Mouse (Mus musculus) heart, postnatal 25 days (tissue): ENCODE measurements around the gene Abhd18. TPM values are rescaled to one million over a fixed set of nuclear protein-coding genes. Genes with fewer than 3 reads are reported as not detected.
"Not testable (repeated sequence)": the region's sequence is repeated elsewhere in the genome, so short reads cannot be mapped to it uniquely, and the experiment has no call there.

Experiments
- DNase-seq: peaks from one replicate; pipeline ENCODE4 v3.0.0; 2022; ENCODE audit warnings: low spot score
- intact Hi-C: fragments of 180-260 bp; cut with DNase I; formaldehyde crosslinking; loops from one replicate; pipeline ENCODE4 v1.15.1; 2025
- total RNA-seq, 2 experiments: library from RNA; stranded (reverse); gene quantifications; 2 replicates each; pipeline ENCODE4 v1.2.3; 2021

Gene Abhd18
- total RNA-seq: 10 to 100 TPM; 93.0 to 98.8 TPM

DNA sequence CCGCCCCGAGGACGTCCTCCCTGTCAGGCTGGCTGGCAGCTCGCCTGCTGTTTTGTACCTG, at the start of gene Abhd18:
Abhd18 (plus strand) TSS at position 14 of the 61 bp plus-strand sequence.
- DNase-seq, intact Hi-C loops: not testable (repeated sequence)

DNA sequence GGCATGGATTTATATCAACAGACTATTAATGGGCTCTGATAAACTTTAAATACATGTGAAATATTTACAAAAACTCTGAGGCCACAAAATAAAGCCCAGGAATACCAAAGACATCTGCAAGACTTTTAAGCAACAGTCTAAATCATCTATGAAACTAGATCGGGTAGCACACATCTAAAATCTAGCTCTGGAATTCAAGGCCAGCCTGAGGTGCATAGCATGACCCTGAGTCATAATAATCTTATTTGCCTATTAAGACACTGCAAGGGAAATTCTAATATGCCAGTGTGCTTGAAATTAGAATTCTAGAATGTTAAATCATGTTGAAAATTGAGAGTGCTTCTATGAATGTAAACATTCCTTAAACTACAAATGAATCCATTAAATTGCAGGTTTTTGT, 48.7 kb upstream of the Abhd18 start:
- intact Hi-C loops: loop anchor here (5.0 kb wide), 1 partner anchor 51 kb away; no protein-coding TSS in a partner anchor
- DNase-seq: no peak

DNA sequence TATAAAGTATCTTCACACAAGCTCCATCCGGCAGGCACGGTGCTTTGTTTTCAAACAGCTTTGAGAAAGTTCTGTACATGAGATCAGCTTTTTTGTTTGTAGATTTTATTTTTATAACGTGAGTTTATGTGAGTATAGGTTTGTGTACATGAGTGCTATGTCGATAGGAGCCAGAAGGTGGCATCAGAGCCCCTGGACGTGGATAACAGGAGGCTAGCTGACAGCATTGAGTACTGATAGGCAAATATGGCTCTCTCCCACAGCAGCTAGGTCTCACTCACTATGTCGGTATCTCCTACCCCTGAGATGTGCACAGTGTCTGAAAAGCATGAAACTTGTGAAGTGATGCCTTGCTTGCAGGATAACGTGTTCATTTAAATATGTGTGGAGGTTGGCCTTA, 48.3 kb upstream of the Abhd18 start:
- DNase-seq: no peak
- intact Hi-C loops: loop anchor here (5.0 kb wide), 1 partner anchor 51 kb away; no protein-coding TSS in a partner anchor

DNA sequence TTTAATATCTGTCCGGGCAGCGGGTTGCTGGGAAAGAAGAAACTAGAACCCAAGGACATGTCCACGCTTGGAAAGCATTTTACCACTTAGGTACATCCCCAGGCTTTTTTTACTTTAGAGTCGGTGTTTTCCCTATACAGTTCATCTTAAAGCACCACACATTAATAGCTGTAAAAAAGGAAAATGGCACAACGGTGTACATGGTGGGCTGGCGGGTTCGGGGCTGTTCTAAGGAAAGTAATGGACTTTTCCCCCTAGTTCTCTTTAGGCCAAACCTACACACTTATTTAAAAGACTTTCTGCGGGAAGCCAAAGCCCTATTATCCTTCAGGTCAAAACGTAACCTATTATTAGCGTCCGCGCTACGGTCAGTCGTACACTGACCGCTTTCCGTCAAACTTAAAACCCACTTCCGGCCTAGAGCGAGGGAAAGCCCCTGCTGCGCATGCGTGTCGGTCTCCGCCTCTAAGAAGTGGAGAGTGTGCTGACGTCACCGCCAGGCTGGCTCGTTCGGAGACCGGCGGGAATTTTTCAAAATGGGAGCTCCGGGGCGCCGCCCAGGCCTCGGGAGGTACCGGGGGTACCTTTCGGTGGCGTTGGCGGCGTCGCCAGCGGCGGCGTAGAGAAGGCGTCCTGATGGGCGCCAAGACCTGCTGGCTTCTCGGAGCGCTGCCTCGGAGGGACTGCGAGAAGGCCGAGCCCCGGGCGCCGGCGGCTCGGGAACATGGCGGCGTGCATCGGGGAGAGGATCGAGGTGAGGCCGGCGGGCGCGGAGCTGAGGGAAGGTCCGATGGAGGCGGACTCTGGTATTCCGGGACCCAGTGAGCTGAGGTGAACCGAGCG, 47.0 kb upstream of the Abhd18 start, which contains the start of gene Plk4:
Plk4 (plus strand) TSS at position 490 of the 843 bp plus-strand sequence.
- intact Hi-C loops: loop anchor here (5.0 kb wide), 1 partner anchor 52 kb away; no protein-coding TSS in a partner anchor

DNA sequence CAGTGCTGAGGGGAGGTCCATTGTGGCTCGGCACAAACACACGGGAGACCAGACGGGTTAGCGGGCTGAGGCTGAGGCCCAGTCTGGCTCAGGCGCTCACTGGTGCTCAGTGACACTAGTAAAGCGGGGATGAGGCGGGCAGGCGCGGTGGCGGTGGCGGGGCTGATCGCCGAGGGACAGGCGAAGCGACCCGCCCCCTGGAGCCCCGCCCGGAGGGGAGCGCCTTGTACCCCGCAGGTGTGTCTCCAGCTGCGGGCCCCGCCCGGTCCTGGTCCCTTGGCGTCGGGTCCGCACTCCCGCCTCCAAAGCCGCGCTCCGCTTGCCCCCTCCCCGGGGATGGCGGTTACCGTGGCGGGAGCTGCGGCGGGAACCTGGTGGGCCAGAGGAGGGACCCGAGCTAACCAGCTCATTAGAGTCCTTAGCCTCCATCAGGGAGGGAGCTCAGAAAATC, 46.4 kb upstream of the Abhd18 start:
- peak; percentile 1 for DNase-seq

More for the DNA sequence above, 47.0 kb upstream of the Abhd18 start, which contains the start of gene Plk4:
- peak; percentile 90 for DNase-seq

DNA sequence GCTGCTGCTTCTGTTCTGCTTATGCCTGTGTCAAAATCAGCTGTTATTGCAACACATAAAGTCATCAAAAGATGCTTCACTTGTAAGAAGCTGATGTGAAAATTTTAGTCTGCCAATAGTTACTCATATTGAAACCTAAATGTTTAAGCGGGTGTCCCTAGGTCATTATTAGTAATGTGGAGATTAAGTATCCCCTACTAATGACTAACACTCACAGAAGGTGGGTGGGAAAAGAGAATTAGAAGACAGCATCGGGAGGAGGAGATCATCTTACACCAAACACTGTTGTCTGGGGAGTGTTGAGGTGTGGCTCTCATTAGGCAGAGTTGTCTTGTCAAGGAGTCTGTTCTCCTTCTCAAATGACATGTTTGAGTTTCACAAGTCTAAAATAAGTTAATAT, 39.9 kb upstream of the Abhd18 start:
- intact Hi-C loops: no loop called here
- DNase-seq: no peak

More for the DNA sequence above, 46.4 kb upstream of the Abhd18 start:
- intact Hi-C loops: no loop called here

DNA sequence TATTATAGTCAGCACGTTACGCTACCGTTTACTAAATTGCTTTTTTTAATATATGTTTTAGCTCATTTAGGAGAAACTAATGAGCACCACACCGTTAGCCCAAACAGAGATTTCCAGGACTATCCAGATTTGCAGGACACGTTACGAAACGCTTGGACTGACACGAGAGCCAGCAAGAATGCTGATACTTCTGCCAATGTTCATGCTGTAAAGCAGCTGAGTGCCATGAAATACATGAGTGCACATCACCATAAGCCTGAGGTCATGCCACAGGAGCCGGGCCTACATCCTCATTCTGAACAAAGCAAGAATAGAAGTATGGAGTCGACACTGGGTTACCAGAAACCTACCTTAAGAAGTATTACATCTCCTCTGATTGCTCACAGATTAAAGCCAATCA, 38.1 kb upstream of the Abhd18 start:
- DNase-seq: no peak
- intact Hi-C loops: no loop called here

DNA sequence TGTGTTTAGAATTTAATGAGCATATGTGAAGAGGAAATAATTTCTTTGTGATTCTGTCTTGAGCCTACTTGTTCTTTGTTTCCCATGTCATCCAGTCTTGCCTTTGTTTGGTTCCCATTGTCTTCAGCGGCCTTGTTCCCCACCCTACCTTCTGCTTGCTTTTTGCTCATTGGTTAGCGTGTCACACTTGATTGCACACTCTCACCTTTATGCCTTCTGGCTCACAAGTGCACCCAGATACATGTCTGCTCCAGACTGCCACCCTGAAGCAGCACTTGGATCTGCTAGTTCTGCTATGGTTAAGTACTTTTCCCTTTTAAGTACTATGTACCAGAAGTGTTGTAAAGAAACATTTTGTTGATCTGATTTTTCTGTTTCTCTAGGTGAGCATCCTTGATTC, 36.9 kb upstream of the Abhd18 start:
- intact Hi-C loops: no loop called here
- no peak for DNase-seq

DNA sequence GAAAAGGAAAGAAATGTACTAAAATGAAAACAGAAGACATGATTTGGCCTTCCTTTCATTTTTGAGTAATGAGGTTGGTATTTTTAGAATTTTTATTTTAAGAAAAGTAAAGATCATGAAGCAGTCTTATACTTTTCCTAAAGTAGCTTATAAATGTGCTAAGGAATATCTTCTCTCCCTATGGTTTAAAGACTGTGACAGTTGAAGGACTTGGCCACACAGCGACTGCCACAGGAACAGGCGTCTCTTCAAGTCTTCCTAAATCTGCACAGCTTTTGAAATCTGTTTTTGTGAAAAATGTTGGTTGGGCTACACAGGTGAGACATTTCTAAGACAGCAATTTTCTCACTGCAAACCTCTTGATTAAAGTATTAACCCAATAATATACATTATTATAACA, 33.5 kb upstream of the Abhd18 start:
- no peak for DNase-seq

DNA sequence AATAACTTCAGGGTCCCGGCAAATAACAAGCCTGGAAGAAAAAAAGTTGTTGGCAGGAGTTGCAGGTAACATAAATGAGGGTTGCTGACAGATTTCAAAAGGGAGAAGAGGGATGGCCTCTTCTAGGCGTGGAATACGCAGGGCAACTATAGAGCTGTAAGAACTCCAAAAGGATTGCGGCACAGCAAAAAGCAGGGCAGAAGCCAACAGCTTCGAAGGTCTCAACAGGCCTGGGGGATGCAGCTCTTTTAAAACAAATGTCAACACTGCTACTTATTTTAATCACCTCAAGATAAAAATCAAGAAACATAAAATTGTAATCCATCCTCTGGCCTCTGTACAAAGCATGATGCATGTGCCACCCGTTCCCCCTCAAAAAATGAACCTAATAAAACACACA, 1.2 kb upstream of the Abhd18 start:
- intact Hi-C loops, DNase-seq: not testable (repeated sequence)

More for the DNA sequence above, 33.5 kb upstream of the Abhd18 start:
- intact Hi-C loops: no loop called here

DNA sequence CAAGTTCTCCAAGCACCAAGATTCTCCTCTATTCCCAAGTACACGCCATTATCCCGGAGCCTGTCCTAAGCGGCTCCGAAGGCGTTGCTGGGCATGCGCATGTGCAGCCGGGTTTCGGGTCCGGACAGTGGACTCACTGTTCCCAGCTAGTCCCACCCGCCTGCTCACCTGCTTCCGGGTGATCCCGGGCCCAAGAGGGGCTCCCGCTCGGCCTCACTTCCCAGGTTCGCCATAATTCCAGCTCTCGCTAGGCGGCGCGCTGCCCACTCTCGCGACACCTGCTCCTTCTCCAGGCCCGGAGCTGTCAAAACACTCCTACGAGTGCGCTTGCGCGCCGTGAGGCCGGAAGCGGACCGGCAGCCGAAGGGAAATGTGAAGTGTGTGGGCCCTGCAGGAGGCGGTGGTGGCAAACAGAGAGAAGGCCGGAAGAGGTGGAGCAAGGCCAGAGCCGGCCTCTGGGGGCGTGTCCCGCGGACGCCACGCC, 255 bp upstream of the Abhd18 start, which contains the start of gene Mfsd8:
Mfsd8 (minus strand) TSS at position 414 of the 484 bp plus-strand sequence.
- intact Hi-C loops: not testable (repeated sequence)
- peak; percentile 96 for DNase-seq

DNA sequence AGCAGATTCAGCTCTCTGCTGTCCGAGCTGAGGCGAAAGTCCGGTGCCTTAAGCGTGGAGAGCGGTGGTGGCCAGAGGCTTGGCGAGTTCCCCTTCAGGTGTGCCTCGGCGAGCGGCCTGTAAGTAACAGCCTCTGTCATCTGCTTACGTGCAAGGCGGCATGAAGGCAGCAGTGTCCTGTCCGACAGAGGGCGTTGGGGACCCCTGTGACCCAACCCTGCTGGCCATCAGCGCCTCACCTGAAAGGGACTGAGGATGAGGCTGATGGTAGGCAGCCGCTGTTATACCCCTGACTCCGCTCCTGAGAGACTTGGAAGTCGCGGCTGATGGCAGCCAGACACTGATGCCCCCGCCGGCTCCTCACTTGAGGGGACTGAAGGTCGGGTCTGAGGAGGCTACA, 248 bp downstream of the Abhd18 start:
- intact Hi-C loops, DNase-seq: not testable (repeated sequence)

DNA sequence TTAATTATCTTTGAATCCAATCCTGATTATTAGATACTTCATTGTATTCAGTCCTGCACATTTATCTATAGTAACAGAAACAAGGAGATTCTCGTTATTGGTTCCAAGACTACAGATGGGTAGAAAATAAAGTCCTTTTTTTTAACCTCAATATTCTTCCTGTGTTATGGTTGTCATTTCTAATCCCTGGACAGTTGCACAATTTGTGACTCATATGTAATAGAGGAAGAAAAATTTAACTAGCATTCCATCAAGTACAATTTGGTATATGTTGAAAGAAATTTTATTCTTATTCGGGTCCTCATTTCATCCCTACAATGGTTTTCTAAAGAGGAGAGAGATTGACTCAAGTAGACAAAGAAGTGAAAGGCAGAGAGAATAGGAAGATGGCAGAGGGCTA, 1.2 kb downstream of the Abhd18 start:
- intact Hi-C loops, DNase-seq: not testable (repeated sequence)

DNA sequence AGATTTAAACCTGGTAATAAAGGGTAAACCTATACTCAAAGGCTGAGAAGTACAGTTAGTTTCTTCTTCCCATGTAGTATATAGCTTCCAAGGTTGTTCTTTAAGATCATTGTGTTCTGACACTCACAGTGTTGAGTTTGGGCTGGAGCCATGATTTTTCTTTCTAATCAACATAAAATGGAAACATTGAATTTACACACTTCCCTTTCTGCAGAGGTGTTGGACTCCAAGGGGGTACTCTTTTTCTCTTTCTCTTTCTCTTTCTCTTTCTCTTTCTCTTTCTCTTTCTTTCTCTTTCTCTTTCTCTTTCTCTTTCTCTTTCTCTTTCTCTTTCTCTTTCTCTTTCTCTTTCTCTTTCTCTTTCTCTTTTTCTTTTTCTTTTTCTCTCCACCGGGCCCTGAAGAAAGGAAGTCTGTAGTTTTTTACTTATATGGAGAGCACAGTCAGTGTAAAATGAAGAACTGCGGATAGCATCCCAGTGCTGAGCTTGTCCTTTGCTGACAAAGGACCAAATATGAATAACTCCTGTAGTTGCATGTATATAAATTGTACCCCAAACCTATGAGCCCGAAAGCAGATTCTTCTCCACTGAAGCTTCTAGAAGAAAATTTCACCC, 6.5 kb downstream of the Abhd18 start:
- DNase-seq, intact Hi-C loops: not testable (repeated sequence)

DNA sequence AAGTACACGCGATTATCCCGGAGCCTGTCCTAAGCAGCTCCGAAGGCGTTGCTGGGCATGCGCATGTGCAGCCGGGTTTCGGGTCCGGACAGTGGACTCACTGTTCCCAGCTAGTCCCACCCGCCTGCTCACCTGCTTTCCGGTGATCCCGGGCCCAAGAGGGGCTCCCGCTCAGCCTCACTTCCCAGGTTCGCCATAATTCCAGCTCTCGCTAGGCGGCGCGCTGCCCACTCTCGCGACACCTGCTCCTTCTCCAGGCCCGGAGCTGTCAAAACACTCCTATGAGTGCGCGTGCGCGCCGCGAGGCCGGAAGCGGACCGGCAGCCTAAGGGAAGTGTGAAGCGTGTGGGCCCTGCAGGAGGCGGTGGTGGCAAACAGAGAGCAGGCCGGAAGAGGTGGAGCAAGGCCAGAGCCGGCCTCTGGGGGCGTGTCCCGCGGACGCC, 47.1 kb downstream of the Abhd18 start:
- intact Hi-C loops: loop anchor here (2.0 to 5.0 kb wide), 2 partner anchors 52 to 55 kb away; partner anchors contain the start of gene Larp1b
- DNase-seq: peak; percentile 99

DNA sequence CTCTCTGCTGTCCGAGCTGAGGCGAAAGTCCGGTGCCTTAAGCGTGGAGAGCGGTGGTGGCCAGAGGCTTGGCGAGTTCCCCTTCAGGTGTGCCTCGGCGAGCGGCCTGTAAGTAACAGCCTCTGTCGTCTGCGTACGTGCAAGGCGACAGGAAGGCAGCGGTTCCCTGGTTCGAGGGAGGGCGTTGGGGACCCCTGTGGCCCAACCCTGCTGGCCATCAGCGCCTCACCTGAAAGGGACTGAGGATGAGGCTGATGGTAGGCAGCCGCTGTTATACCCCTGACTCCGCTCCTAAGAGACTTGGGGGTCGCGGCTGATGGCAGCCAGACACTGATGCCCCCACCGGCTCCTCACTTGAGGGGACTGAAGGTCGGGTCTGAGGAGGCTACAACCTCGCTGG, 47.6 kb downstream of the Abhd18 start:
- intact Hi-C loops: loop anchor here (5.0 kb wide), 1 partner anchor 52 kb away; no protein-coding TSS in a partner anchor
- not testable (repeated sequence) for DNase-seq

DNA sequence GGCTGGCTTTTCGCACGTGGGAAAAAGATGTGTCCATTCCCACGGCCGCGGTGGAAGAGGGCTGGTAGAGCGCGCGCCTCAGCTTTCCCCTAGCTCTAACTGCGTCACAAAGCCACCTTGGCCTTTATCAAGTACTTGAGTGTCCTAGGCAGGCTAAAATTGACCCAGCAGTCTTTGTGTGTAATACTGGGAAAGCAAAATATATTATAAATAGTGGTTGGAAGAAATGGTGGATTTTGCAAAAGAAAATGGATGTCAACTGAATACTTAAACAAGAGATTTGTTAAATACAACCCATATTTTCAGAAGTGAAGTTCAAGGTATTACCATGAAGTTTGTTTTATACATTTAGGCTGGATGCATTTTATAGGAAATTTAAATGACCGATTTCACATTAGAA, 55.7 kb downstream of the Abhd18 start, which contains the start of gene 1700034I23Rik:
1700034I23Rik (minus strand) TSS at position 101 of the 400 bp plus-strand sequence.
- intact Hi-C loops, DNase-seq: not testable (repeated sequence)

DNA sequence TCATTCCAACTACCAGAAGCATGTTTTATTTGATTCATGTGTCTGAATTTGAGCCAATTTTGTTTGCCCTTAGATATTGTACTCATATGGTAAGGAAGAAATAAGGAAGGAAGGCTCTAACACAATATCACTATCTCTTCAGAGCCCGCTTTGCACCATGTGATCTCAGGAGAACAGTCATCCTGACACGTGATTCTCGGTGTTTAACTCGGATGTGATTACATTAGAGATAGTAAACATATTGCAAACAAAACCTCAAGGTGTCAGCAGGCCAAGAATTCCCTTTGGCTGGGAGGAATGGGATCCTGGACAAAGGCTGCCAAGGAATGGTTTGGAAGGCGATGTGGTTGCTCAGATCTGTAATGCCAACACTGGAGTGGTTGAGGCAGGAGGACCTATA, 91.4 kb downstream of the Abhd18 start:
- no peak for DNase-seq
- intact Hi-C loops: no loop called here

DNA sequence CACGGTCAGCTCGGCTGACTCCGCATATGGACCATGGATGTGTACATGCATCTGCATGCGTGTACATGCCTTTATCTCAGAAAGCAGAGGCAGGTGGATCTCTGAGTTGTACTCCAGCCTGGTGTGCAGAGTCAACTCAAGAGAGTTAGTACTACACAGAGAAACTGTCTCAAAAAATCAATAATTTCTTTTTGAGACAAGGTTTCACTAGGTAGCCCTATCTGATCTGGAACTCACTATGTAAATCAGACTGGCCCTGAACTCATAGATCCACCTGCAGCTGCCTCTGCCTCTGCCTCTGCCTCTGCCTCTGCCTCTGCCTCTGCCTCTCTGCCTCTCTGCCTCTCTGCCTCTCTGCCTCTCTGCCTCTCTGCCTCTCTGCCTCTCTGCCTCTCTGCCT, 91.8 kb downstream of the Abhd18 start:
- intact Hi-C loops: no loop called here
- DNase-seq: no peak

DNA sequence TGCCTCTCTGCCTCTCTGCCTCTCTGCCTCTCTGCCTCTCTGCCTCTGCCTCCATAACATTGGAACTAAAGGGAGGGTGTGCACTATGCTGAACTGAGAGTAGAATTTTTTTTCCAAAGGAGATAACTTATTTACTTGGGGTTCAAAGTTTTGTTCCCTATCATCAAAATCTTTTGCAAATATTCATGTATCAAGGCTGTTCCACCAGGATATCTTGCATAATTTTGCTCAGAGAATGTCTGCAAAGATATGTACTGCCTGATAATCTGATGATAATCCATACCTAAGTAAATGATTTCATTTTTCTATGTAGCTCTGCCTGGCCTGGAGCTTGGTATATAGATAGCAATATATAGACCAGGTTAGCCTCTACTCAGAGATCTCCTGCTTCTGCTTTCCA, 92.2 kb downstream of the Abhd18 start:
- DNase-seq: no peak
- intact Hi-C loops: no loop called here
